Mouse (Mus musculus) spleen, embryonic (tissue): ENCODE measurements around the gene Rtn4r.
"Not testable (repeated sequence)": the region's sequence is repeated elsewhere in the genome, so short reads cannot be mapped to it uniquely, and the experiment has no call there.

Experiments used
- CTCF ChIA-PET: fragments of 350-600 bp; sonication (Branson Sonifier 250); formaldehyde crosslinking; loops from one replicate; lab custom pipeline; 2022; lab: Charles Lee

The Rtn4r gene

GRCm38 (mm10) chr16:18194208-18194985 lies 67.0 kb downstream of the Rtn4r start:
- CTCF ChIA-PET, result no interaction called here

- CTCF ChIA-PET, result no interaction called here
These were observed 67.6 kb downstream of the Rtn4r start for GRCm38 (mm10) chr16:18195068-18195467.

- CTCF ChIA-PET, result not testable (repeated sequence)
These were observed 68.1 kb downstream of the Rtn4r start for GRCm38 (mm10) chr16:18195561-18195960.

- CTCF ChIA-PET, result no interaction called here
These were observed 70.4 kb downstream of the Rtn4r start for GRCm38 (mm10) chr16:18197881-18198280.

- CTCF ChIA-PET, result no interaction called here
These were observed 71.1 kb downstream of the Rtn4r start for GRCm38 (mm10) chr16:18198365-18199098.

- CTCF ChIA-PET, result no interaction called here
These were observed 72.6 kb downstream of the Rtn4r start for GRCm38 (mm10) chr16:18200062-18200461.

- CTCF ChIA-PET, result no interaction called here
These were observed 74.2 kb downstream of the Rtn4r start for GRCm38 (mm10) chr16:18201620-18202019.
